Mouse (Mus musculus): ENCODE measurements around the gene Pramel5. TPM values are rescaled to one million over a fixed set of nuclear protein-coding genes. Genes with fewer than 3 reads are reported as not detected.

Gene Pramel5
- not detected for polyA plus RNA-seq (2014; fragmentation: Illumina TruSeq; extraction: RNeasy Lipid Tissue Mini Kit (QIAGEN cat#74804); ENCODE audit: low read depth, low replicate concordance)

GRCm38 (mm10) chr4:144280388-144280787, at the start of gene Pramel5:
Gene Pramel5 (minus strand): TSS chr4:144280488.

DNA sequence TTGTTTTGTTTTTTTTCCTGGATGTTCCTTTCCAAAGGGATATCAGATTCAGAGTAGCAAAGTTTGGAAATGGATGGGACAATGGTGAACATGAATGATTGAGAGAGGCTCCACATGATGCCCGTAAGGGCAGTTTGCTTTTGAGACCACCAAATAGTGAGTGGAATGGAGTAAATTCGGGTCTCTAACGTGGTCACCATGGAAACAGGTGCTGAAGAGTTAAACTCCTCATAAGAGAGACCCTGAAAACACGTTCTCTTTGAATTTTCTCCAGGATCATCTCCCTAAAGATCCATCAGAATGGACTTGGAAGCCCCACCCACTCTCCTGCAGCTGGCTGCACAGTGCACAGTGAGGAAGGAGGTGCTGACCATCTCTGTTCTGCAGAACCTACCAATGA, 49.7 kb upstream of the Pramel5 start, which contains the start of gene Gm13128:
Gene Gm13128 (plus strand): TSS at position 301 of the 400 bp plus-strand sequence.

Other genes starting within 250 kb of the Pramel5 start
- 0.08 TPM for gene Pramel4, start 221.4 kb downstream of the Pramel5 start, polyA plus RNA-seq (2014; fragmentation: Illumina TruSeq; extraction: RNeasy Lipid Tissue Mini Kit (QIAGEN cat#74804); ENCODE audit: low read depth, low replicate concordance)
- gene Gm13102, start 174.0 kb downstream of the Pramel5 start, polyA plus RNA-seq (2014; fragmentation: Illumina TruSeq; extraction: RNeasy Lipid Tissue Mini Kit (QIAGEN cat#74804); ENCODE audit: low read depth, low replicate concordance) = not detected
- not detected for gene Oog3, start 117.8 kb downstream of the Pramel5 start, polyA plus RNA-seq (2014; fragmentation: Illumina TruSeq; extraction: RNeasy Lipid Tissue Mini Kit (QIAGEN cat#74804); ENCODE audit: low read depth, low replicate concordance)
- gene Oog2, start 89.8 kb downstream of the Pramel5 start, polyA plus RNA-seq (2014; fragmentation: Illumina TruSeq; extraction: RNeasy Lipid Tissue Mini Kit (QIAGEN cat#74804); ENCODE audit: low read depth, low replicate concordance) = not detected
- gene C87977, start 67.2 kb downstream of the Pramel5 start, polyA plus RNA-seq (2014; fragmentation: Illumina TruSeq; extraction: RNeasy Lipid Tissue Mini Kit (QIAGEN cat#74804); ENCODE audit: low read depth, low replicate concordance) = not detected
- gene Gm13128, start 49.8 kb upstream of the Pramel5 start, polyA plus RNA-seq (2014; fragmentation: Illumina TruSeq; extraction: RNeasy Lipid Tissue Mini Kit (QIAGEN cat#74804); ENCODE audit: low read depth, low replicate concordance) = not detected
- not detected for gene Gm13119, start 77.5 kb upstream of the Pramel5 start, polyA plus RNA-seq (2014; fragmentation: Illumina TruSeq; extraction: RNeasy Lipid Tissue Mini Kit (QIAGEN cat#74804); ENCODE audit: low read depth, low replicate concordance)
- not detected for gene Pramef20, start 97.4 kb upstream of the Pramel5 start, polyA plus RNA-seq (2014; fragmentation: Illumina TruSeq; extraction: RNeasy Lipid Tissue Mini Kit (QIAGEN cat#74804); ENCODE audit: low read depth, low replicate concordance)
- gene Pramef12, start 128.0 kb upstream of the Pramel5 start, polyA plus RNA-seq (2014; fragmentation: Illumina TruSeq; extraction: RNeasy Lipid Tissue Mini Kit (QIAGEN cat#74804); ENCODE audit: low read depth, low replicate concordance) = 2.6 TPM
- 82.9 TPM for gene 1700012P22Rik, start 158.3 kb upstream of the Pramel5 start, polyA plus RNA-seq (2014; fragmentation: Illumina TruSeq; extraction: RNeasy Lipid Tissue Mini Kit (QIAGEN cat#74804); ENCODE audit: low read depth, low replicate concordance)
- gene Gm9944, start 172.8 kb upstream of the Pramel5 start, polyA plus RNA-seq (2014; fragmentation: Illumina TruSeq; extraction: RNeasy Lipid Tissue Mini Kit (QIAGEN cat#74804); ENCODE audit: low read depth, low replicate concordance) = not detected
- gene Aadacl3, start 183.3 kb upstream of the Pramel5 start, polyA plus RNA-seq (2014; fragmentation: Illumina TruSeq; extraction: RNeasy Lipid Tissue Mini Kit (QIAGEN cat#74804); ENCODE audit: low read depth, low replicate concordance) = not detected
- gene 9430007A20Rik, start 239.3 kb upstream of the Pramel5 start, polyA plus RNA-seq (2014; fragmentation: Illumina TruSeq; extraction: RNeasy Lipid Tissue Mini Kit (QIAGEN cat#74804); ENCODE audit: low read depth, low replicate concordance) = not detected

Data from testis, adult 10 weeks (tissue).